In genomic region chr3:66398214-66399150, GRCm38 (mm10) we compare ENCODE assay signal across 10 mouse cellular contexts.
DNase-seq lines count a peak whose midpoint lies in the region; ATAC-seq and TF ChIP-seq lines count a peak whose summit lies in the region.
"Had no signal": no experiment of that assay in that cellular context is flagged by ENCODE, and none has a peak within 500 bp of the region (broad histone marks: within the 10 kb centered on the region; RNA-seq: fewer than 3 reads in every experiment).

No protein-coding gene starts in this region.

- H3K36me3 ChIP-seq in intestine, postnatal 0 days (ENCODE audit: control insufficient read depth, insufficient read depth), result no peaks in the 10 kb centered on the region
- H3K36me3 ChIP-seq in intestine, embryonic 15.5 days, result no peaks in the 10 kb centered on the region
- no peaks in the 10 kb centered on the region for H3K36me3 ChIP-seq in ES-Bruce4 (ENCODE audit: control insufficient read depth, insufficient read depth, low read length, poor library complexity, severe bottlenecking)
- H3K36me3 ChIP-seq: heart, embryonic 15.5 days; midbrain, embryonic 12.5 days had no signal

- DNase-seq in cerebellum, postnatal 14 days, result peak; percentile 69 to 82
- peak; percentile 26 to 41 for DNase-seq in layer of hippocampus, postnatal 25 days (ENCODE audit: extremely low spot score in 1 of 2, low spot score in 1 of 2)
- DNase-seq in adrenal gland, adult 18-20 months (ENCODE audit: low spot score in 2 of 2), result no peak

- TF ChIP-seq EP300 in ES-Bruce4 (IDR thresholded peaks at IDR 0.05; ENCODE audit: insufficient read depth, low read depth, low read length), result no peak

- H3K9ac ChIP-seq in intestine, postnatal 0 days (ENCODE audit: low read depth, low read length), result no peak overlapping the region
- no peak overlapping the region for H3K9ac ChIP-seq in intestine, embryonic 15.5 days
- no peak overlapping the region for H3K9ac ChIP-seq in ES-Bruce4 (ENCODE audit: low read depth, poor library complexity, severe bottlenecking)
- H3K9ac ChIP-seq: heart, embryonic 15.5 days; midbrain, embryonic 12.5 days had no signal

- no peak for ATAC-seq in intestine, postnatal 0 days
- no peak for ATAC-seq in intestine, embryonic 15.5 days
- ATAC-seq in erythroblast, adult 5-6 weeks (replicated peaks; ENCODE audit: low FRiP score, poor library complexity, severe bottlenecking), result no peak
- ATAC-seq in activated CD4-positive, CD25-positive, alpha-beta regulatory T cell, adult 4 months, result no peak

- peak; percentile 37 for TF ChIP-seq CTCF in intestine, postnatal 0 days (IDR thresholded peaks at IDR 0.05; ENCODE audit: low read depth)
- TF ChIP-seq CTCF in ES-Bruce4 (IDR thresholded peaks at IDR 0.05; ENCODE audit: low read depth, low read length), result peak; percentile 16

- TF ChIP-seq POLR2A in ES-Bruce4 (IDR thresholded peaks at IDR 0.05; ENCODE audit: insufficient read depth, low read length), result no peak

- no peaks in the 10 kb centered on the region for H3K4me1 ChIP-seq in intestine, postnatal 0 days (replicated peaks; ENCODE audit: control insufficient read depth, insufficient read depth, low read length)
- 0 out of 2 replicates have a peak, but pooled peaks cover 3% of the 10 kb centered on the region for H3K4me1 ChIP-seq in intestine, embryonic 15.5 days (replicated peaks)
- H3K4me1 ChIP-seq in ES-Bruce4 (ENCODE audit: control insufficient read depth, insufficient read depth, low read length), result no peaks in the 10 kb centered on the region
- H3K4me1 ChIP-seq: midbrain, embryonic 12.5 days had no signal

- no peaks in the 10 kb centered on the region for H3K9me3 ChIP-seq in intestine, postnatal 0 days (ENCODE audit: control insufficient read depth)
- H3K9me3 ChIP-seq in intestine, embryonic 15.5 days, result no peaks in the 10 kb centered on the region
- no peaks in the 10 kb centered on the region for H3K9me3 ChIP-seq in ES-Bruce4 (replicated peaks; ENCODE audit: control insufficient read depth, insufficient read depth, low read length, poor library complexity, severe bottlenecking)
- H3K9me3 ChIP-seq: heart, embryonic 15.5 days; midbrain, embryonic 12.5 days had no signal

- H3K27me3 ChIP-seq in intestine, postnatal 0 days (replicated peaks; ENCODE audit: control insufficient read depth, insufficient read depth, low read length), result no peaks in the 10 kb centered on the region
- H3K27me3 ChIP-seq in intestine, embryonic 15.5 days (replicated peaks), result no peaks in the 10 kb centered on the region
- no peaks in the 10 kb centered on the region; the same call in 1 of the 2 replicates for H3K27me3 ChIP-seq in ES-Bruce4 (ENCODE audit: control insufficient read depth, insufficient read depth, low read length, poor library complexity, severe bottlenecking)
- H3K27me3 ChIP-seq: heart, embryonic 15.5 days; midbrain, embryonic 12.5 days had no signal

- H3K4me3 ChIP-seq in intestine, postnatal 0 days (ENCODE audit: low read depth, low read length), result no peak overlapping the region
- no peak overlapping the region for H3K4me3 ChIP-seq in intestine, embryonic 15.5 days (replicated peaks)
- H3K4me3 ChIP-seq in ES-Bruce4 (ENCODE audit: low read depth, low read length), result no peak overlapping the region
- H3K4me3 ChIP-seq: heart, embryonic 15.5 days; midbrain, embryonic 12.5 days had no signal

- H3K27ac ChIP-seq in intestine, postnatal 0 days (ENCODE audit: low read depth, low read length), result no peak overlapping the region
- H3K27ac ChIP-seq in intestine, embryonic 15.5 days, result no peak overlapping the region
- no peak overlapping the region for H3K27ac ChIP-seq in ES-Bruce4 (ENCODE audit: insufficient read depth, low read length)
- H3K27ac ChIP-seq: heart, embryonic 15.5 days; midbrain, embryonic 12.5 days had no signal

- 61% methylated on average over 12 of the region's 12 CpGs for WGBS in intestine, postnatal 0 days
- 66% methylated on average over 12 of the region's 12 CpGs for WGBS in intestine, embryonic 15.5 days

- H3K4me2 ChIP-seq in intestine, postnatal 0 days (replicated peaks; ENCODE audit: low read depth), result no peak overlapping the region
- H3K4me2 ChIP-seq in intestine, embryonic 15.5 days (replicated peaks), result no peak overlapping the region
- H3K4me2 ChIP-seq: heart, embryonic 15.5 days; midbrain, embryonic 12.5 days had no signal

Comparison
In these comparisons a context has a peak if more than half of its experiments do, and no peak if none do; other contexts are left out.
1. DNase-seq: peak in cerebellum, postnatal 14 days (2 of 2) and layer of hippocampus, postnatal 25 days (2 of 2); none in adrenal gland, adult 18-20 months (0 of 2).